Mouse (Mus musculus): ENCODE results near the gene Gpr152. TPM values are rescaled to one million over a fixed set of nuclear protein-coding genes. Genes with fewer than 3 reads are reported as not detected.

The Gpr152 gene
- polyA plus RNA-seq, 1 experiment from 2014 or later: not detected

- no peak overlapping the region for H3K9ac ChIP-seq (ENCODE audit: low read length)
- no peak overlapping the region for H3K27ac ChIP-seq (ENCODE audit: low read depth)
- ATAC-seq (replicated peaks; ENCODE audit: low FRiP score, low TSS enrichment, low read depth) (no peak), DNase-seq (ENCODE audit: low spot score) (no peak)
- 89% methylated on average over 7 of the region's 7 CpGs for WGBS
- no peaks in the 10 kb centered on the region for H3K9me3 ChIP-seq (ENCODE audit: control insufficient read depth, low read length)
- H3K36me3 ChIP-seq (ENCODE audit: control insufficient read depth, insufficient read depth, low read length): no peaks in the 10 kb centered on the region
- no peaks in the 10 kb centered on the region for H3K27me3 ChIP-seq (replicated peaks; ENCODE audit: control insufficient read depth, insufficient read depth, low read length)
- H3K4me2 ChIP-seq (ENCODE audit: low read length): no peak overlapping the region
- no peak overlapping the region for H3K4me3 ChIP-seq (ENCODE audit: low read depth, low read length)
- peaks cover 25% of the 10 kb centered on the region for H3K4me1 ChIP-seq (replicated peaks; ENCODE audit: control insufficient read depth, insufficient read depth, low read length)
Measured at GRCm38 (mm10) chr19:4180411-4180810, 40.8 kb downstream of the Gpr152 start.

DNA sequence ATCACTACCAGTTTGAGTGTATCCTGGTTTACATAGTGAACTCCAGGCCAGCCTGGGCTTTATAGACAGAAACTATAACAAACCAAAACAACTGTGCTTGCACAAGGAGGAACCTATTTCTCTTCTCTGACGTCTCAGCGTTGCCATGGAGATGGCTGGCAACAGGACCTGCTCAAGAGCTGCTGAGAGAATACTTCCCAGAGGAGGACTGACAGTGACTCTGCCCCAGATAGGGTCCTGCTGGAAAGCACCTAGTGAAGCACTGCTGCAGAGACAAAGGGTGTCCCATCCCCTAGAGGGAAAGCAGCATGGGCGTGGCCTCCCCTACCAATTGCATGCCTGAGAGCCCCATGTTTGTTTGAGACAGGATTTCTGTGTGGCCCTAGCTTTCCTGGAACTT lies 42.3 kb downstream of the Gpr152 start:
- H3K4me3 ChIP-seq (ENCODE audit: low read depth, low read length): no peak overlapping the region
- H3K4me1 ChIP-seq (replicated peaks; ENCODE audit: control insufficient read depth, insufficient read depth, low read length): peaks cover 22% of the 10 kb centered on the region
- H3K36me3 ChIP-seq (ENCODE audit: control insufficient read depth, insufficient read depth, low read length): no peaks in the 10 kb centered on the region
- H3K4me2 ChIP-seq (ENCODE audit: low read length): no peak overlapping the region
- H3K9ac ChIP-seq (ENCODE audit: low read length): no peak overlapping the region
- WGBS: 22% methylated on average over 3 of the region's 3 CpGs
- ATAC-seq (replicated peaks; ENCODE audit: low FRiP score, low TSS enrichment, low read depth) (peak; percentile 47; the same call in 1 of the 2 replicates), DNase-seq (ENCODE audit: low spot score) (peak; percentile 65)
- no peaks in the 10 kb centered on the region for H3K9me3 ChIP-seq (ENCODE audit: control insufficient read depth, low read length)
- H3K27me3 ChIP-seq (replicated peaks; ENCODE audit: control insufficient read depth, insufficient read depth, low read length): no peaks in the 10 kb centered on the region
- no peak overlapping the region for H3K27ac ChIP-seq (ENCODE audit: low read depth)

DNA sequence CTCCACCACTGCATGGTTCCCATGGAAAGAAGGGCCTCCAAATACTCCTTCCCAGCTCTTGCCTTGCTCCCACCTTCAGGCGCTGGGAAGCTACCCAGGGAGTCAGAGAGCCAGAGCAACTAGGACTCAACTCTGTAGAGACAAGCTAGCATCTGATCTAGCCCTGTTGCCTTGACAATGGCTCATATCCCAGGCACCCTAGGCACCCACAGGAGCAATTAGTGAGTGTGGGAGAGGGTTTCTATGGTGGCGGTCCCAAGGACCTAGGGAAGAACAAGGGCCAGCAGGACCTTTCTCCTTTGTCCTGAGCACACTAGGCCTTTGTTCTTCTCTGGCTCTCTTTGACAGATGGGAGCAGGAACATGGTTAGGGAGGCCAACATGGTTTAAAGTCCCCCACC lies 44.1 kb downstream of the Gpr152 start:
- no peak overlapping the region for H3K4me2 ChIP-seq (ENCODE audit: low read length)
- WGBS: 85% methylated on average over 2 of the region's 2 CpGs
- peaks cover 22% of the 10 kb centered on the region for H3K4me1 ChIP-seq (replicated peaks; ENCODE audit: control insufficient read depth, insufficient read depth, low read length)
- ATAC-seq (replicated peaks; ENCODE audit: low FRiP score, low TSS enrichment, low read depth): no peak
- no peaks in the 10 kb centered on the region for H3K36me3 ChIP-seq (ENCODE audit: control insufficient read depth, insufficient read depth, low read length)
- no peak overlapping the region for H3K27ac ChIP-seq (ENCODE audit: low read depth)
- H3K9ac ChIP-seq (ENCODE audit: low read length): no peak overlapping the region
- no peak overlapping the region for H3K4me3 ChIP-seq (ENCODE audit: low read depth, low read length)
- no peaks in the 10 kb centered on the region for H3K27me3 ChIP-seq (replicated peaks; ENCODE audit: control insufficient read depth, insufficient read depth, low read length)
- H3K9me3 ChIP-seq (ENCODE audit: control insufficient read depth, low read length): no peaks in the 10 kb centered on the region
- DNase-seq (ENCODE audit: low spot score): no peak

GRCm38 (mm10) chr19:4184976-4185975 lies 45.7 kb downstream of the Gpr152 start:
- Histone ChIP-seq H3K27ac (ENCODE audit: low read depth) (peak overlapping the region; percentile 27; the same call in 1 of the 2 replicates), H3K36me3 (ENCODE audit: control insufficient read depth, insufficient read depth, low read length) (no peaks in the 10 kb centered on the region), H3K9ac (ENCODE audit: low read length) (no peak overlapping the region), H3K4me3 (ENCODE audit: low read depth, low read length) (no peak overlapping the region), H3K4me1 (replicated peaks; ENCODE audit: control insufficient read depth, insufficient read depth, low read length) (peaks cover 22% of the 10 kb centered on the region), H3K9me3 (ENCODE audit: control insufficient read depth, low read length) (no peaks in the 10 kb centered on the region), H3K27me3 (replicated peaks; ENCODE audit: control insufficient read depth, insufficient read depth, low read length) (no peaks in the 10 kb centered on the region), H3K4me2 (ENCODE audit: low read length) (no peak overlapping the region)
- ATAC-seq (replicated peaks; ENCODE audit: low FRiP score, low TSS enrichment, low read depth): no peak
- WGBS: 49% methylated on average over 15 of the region's 15 CpGs
- DNase-seq (ENCODE audit: low spot score): no peak

DNA sequence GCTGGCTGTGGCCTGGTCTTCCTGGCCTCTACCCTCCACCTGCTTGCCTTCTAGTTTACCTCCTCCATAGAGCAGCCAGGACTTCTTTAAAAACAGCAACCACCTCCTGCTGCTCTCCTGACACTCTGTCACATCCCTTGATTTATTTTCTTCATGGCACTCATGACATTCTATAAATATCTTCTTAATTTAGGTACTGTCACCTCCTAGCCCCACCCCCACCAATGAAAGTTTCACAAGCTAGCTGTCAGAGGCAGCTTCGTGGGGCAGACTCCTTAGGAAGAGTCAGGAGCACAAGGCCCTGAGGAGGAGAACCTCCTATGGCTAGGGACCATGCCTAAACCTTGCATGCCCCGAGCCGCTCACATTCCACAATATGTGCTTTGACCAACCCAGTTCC lies 47.7 kb downstream of the Gpr152 start:
- Histone ChIP-seq H3K9ac (ENCODE audit: low read length) (no peak overlapping the region), H3K4me2 (ENCODE audit: low read length) (no peak overlapping the region), H3K9me3 (ENCODE audit: control insufficient read depth, low read length) (no peaks in the 10 kb centered on the region), H3K27me3 (replicated peaks; ENCODE audit: control insufficient read depth, insufficient read depth, low read length) (no peaks in the 10 kb centered on the region), H3K36me3 (ENCODE audit: control insufficient read depth, insufficient read depth, low read length) (no peaks in the 10 kb centered on the region), H3K4me3 (ENCODE audit: low read depth, low read length) (no peak overlapping the region), H3K4me1 (replicated peaks; ENCODE audit: control insufficient read depth, insufficient read depth, low read length) (peaks cover 20% of the 10 kb centered on the region), H3K27ac (ENCODE audit: low read depth) (no peak overlapping the region)
- no peak for ATAC-seq (replicated peaks; ENCODE audit: low FRiP score, low TSS enrichment, low read depth)
- no peak for DNase-seq (ENCODE audit: low spot score)
- 74% methylated on average over 3 of the region's 3 CpGs for WGBS

- peaks cover 12% of the 10 kb centered on the region for H3K36me3 ChIP-seq (ENCODE audit: control insufficient read depth, insufficient read depth, low read length)
- no peak overlapping the region for H3K4me3 ChIP-seq (ENCODE audit: low read depth, low read length)
- H3K27ac ChIP-seq (ENCODE audit: low read depth): no peak overlapping the region
- 90% methylated on average over 12 of the region's 12 CpGs for WGBS
- DNase-seq (ENCODE audit: low spot score): no peak
- peaks cover 27% of the 10 kb centered on the region for H3K4me1 ChIP-seq (replicated peaks; ENCODE audit: control insufficient read depth, insufficient read depth, low read length)
- no peaks in the 10 kb centered on the region for H3K9me3 ChIP-seq (ENCODE audit: control insufficient read depth, low read length)
- no peak overlapping the region for H3K9ac ChIP-seq (ENCODE audit: low read length)
- H3K4me2 ChIP-seq (ENCODE audit: low read length): no peak overlapping the region
- no peaks in the 10 kb centered on the region for H3K27me3 ChIP-seq (replicated peaks; ENCODE audit: control insufficient read depth, insufficient read depth, low read length)
- no peak for ATAC-seq (replicated peaks; ENCODE audit: low FRiP score, low TSS enrichment, low read depth)
Measured at GRCm38 (mm10) chr19:4189051-4189620, 49.5 kb downstream of the Gpr152 start.

- no peak for ATAC-seq (replicated peaks; ENCODE audit: low FRiP score, low TSS enrichment, low read depth)
- peaks cover 14% of the 10 kb centered on the region for H3K4me1 ChIP-seq (replicated peaks; ENCODE audit: control insufficient read depth, insufficient read depth, low read length)
- WGBS: 32% methylated on average over 4 of the region's 4 CpGs
Measured at GRCm38 (mm10) chr19:4190831-4191334, 51.3 kb downstream of the Gpr152 start, which contains the start of gene Tbc1d10c. Gene Tbc1d10c (minus strand): TSS chr19:4191284.

GRCm38 (mm10) chr19:4191528-4192250 lies 52.1 kb downstream of the Gpr152 start, which contains the start of gene Ppp1ca:
Gene Ppp1ca (plus strand): TSS chr19:4192065.
- Histone ChIP-seq H3K36me3 (ENCODE audit: control insufficient read depth, insufficient read depth, low read length) (peaks cover 37% of the 10 kb centered on the region), H3K27ac (ENCODE audit: low read depth) (peak within 1 kb of the TSS; percentile 89), H3K4me1 (replicated peaks; ENCODE audit: control insufficient read depth, insufficient read depth, low read length) (peaks cover 21% of the 10 kb centered on the region), H3K4me3 (ENCODE audit: low read depth, low read length) (peak within 1 kb of the TSS; percentile 75), H3K9me3 (ENCODE audit: control insufficient read depth, low read length) (no peaks in the 10 kb centered on the region), H3K9ac (ENCODE audit: low read length) (peak within 1 kb of the TSS; percentile 94), H3K27me3 (replicated peaks; ENCODE audit: control insufficient read depth, insufficient read depth, low read length) (no peaks in the 10 kb centered on the region), H3K4me2 (ENCODE audit: low read length) (peak within 1 kb of the TSS; percentile 96)
- 4% methylated on average over 38 of the region's 47 CpGs for WGBS
- DNase-seq (ENCODE audit: low spot score) (peak; percentile 98), ATAC-seq (replicated peaks; ENCODE audit: low FRiP score, low TSS enrichment, low read depth) (peak; percentile 95)

More at GRCm38 (mm10) chr19:4190831-4191334, 51.3 kb downstream of the Gpr152 start, which contains the start of gene Tbc1d10c:
- H3K4me2 ChIP-seq (ENCODE audit: low read length): peak within 1 kb of the TSS; percentile 96
- H3K36me3 ChIP-seq (ENCODE audit: control insufficient read depth, insufficient read depth, low read length): peaks cover 29% of the 10 kb centered on the region
- no peaks in the 10 kb centered on the region for H3K9me3 ChIP-seq (ENCODE audit: control insufficient read depth, low read length)
- no peak for DNase-seq (ENCODE audit: low spot score)
- H3K27ac ChIP-seq (ENCODE audit: low read depth): peak within 1 kb of the TSS; percentile 89
- H3K27me3 ChIP-seq (replicated peaks; ENCODE audit: control insufficient read depth, insufficient read depth, low read length): no peaks in the 10 kb centered on the region
- H3K4me3 ChIP-seq (ENCODE audit: low read depth, low read length): peak within 1 kb of the TSS; percentile 75
- peak within 1 kb of the TSS; percentile 94 for H3K9ac ChIP-seq (ENCODE audit: low read length)
